Mouse (Mus musculus) cortical plate, adult 2 months (tissue): Measurements from ENCODE around the gene Grm8.

Experiments used
- CTCF ChIP-seq: fragments of 200-500 bp; IDR thresholded peaks from 2 replicates; pipeline ENCODE4 v1.5.1; 2011; ENCODE audit warnings: mild to moderate bottlenecking, control low read depth, low read length; ENCODE audit not compliant: insufficient read depth; ENCODE audit errors: extremely low read depth
- POLR2A ChIP-seq: fragments of 200-500 bp; IDR thresholded peaks from 2 replicates; pipeline ENCODE4 v1.6.1; 2011; ENCODE audit warnings: mild to moderate bottlenecking, low read length, control low read depth; ENCODE audit not compliant: insufficient read depth; ENCODE audit errors: extremely low read depth

DNA sequence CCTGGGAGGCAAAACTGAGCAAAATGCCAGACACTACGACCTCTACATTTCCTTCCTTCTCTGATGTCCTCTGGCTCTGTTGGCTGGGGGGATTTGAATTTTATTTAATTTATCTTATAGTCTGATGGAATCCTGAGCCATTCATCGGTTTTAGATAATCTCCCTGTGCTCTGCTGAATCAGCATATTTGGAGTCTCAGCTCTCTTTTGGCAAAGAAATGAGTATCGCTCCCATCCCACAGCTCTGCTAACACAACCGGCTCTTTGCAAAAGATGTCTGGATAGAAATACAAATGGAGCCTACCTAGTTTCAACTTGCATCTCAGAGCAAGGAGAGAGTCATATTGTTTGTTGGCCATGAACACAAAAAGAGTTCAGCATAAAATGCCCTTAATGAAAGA is 388.5 kb downstream of the Grm8 start:
- TF ChIP-seq POLR2A (no peak), CTCF (no peak)
